Mouse (Mus musculus) hindbrain, embryonic 10.5 days (tissue): ENCODE results near the gene Gtf3c6. TPM values are rescaled to one million over a fixed set of nuclear protein-coding genes. Genes with fewer than 3 reads are reported as not detected.
A peak's percentile ranks its signal among the peaks of the same experiment; 100 is the strongest.

Source experiments
- DNase-seq: peaks from one replicate; pipeline ENCODE4 v3.0.0-alpha.2; 2017; ENCODE audit warnings: low spot score
- H3K27ac ChIP-seq: fragments of 300-500 bp; sonication (generic); 2 replicates; pipeline ENCODE4 v1.5.1; 2016; ENCODE audit warnings: mild to moderate bottlenecking, moderate library complexity
- H3K27me3 ChIP-seq: fragments of 300-500 bp; sonication (generic); 2 replicates; pipeline ENCODE4 v1.6.1; 2016; ENCODE audit warnings: mild to moderate bottlenecking; ENCODE audit not compliant: poor library complexity, insufficient read depth, severe bottlenecking
- H3K36me3 ChIP-seq: fragments of 300-500 bp; sonication (generic); 2 replicates; pipeline ENCODE4 v1.6.1; 2016; ENCODE audit warnings: mild to moderate bottlenecking, moderate library complexity
- H3K4me1 ChIP-seq: fragments of 300-500 bp; sonication (generic); replicated peaks from 2 replicates; pipeline ENCODE4 v1.6.1; 2016; ENCODE audit warnings: mild to moderate bottlenecking
- H3K4me3 ChIP-seq: fragments of 300-500 bp; sonication (generic); 2 replicates; pipeline ENCODE4 v1.5.1; 2016; ENCODE audit warnings: mild to moderate bottlenecking, moderate library complexity
- H3K9me3 ChIP-seq: fragments of 300-500 bp; sonication (generic); 2 replicates; pipeline ENCODE4 v1.6.1; 2016; ENCODE audit warnings: mild to moderate bottlenecking, moderate library complexity
- WGBS: fragments of 180-500 bp; shearing (Covaris S2); methylation state at CpG from one replicate; pipeline ENCODE4 v1.1.7; 2016; 5-methylcytosine and 5-hydroxymethylcytosine counted together
- polyA plus RNA-seq: library from polyadenylated mRNA; unstranded; fragments of >200 nt; fragmentation: Nextera tagmentation; extraction: Ambion mirVana; gene quantifications from 2 replicates; pipeline ENCODE4 v1.2.1, GENCODE M21; 2016

The Gtf3c6 gene
- polyA plus RNA-seq, 1 experiment from 2014 or later: 140 TPM

DNA sequence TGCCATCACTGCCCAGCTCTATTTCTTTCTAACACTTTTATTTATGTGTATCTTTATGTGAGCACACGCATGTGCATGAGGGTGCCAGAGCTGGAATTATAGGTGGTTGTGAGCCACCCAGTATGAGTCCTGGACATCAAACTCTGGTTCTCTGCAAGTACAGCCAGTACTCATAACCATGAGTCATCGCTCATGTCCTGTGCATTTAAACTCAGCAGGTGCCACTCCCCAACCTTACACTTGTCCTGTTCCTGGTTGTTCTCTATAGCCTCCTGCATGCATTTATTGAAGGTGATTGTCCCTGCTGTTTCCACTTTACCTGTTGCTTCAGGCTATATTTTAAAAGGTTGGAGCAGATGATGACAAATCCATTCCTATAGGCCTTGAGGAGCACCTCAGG is 23.7 kb upstream of the Gtf3c6 start:
- Histone ChIP-seq H3K4me1 (no peaks in the 10 kb centered on the region), H3K27ac (no peak overlapping the region), H3K36me3 (peaks cover 29% of the 10 kb centered on the region), H3K4me3 (no peak overlapping the region), H3K27me3 (no peaks in the 10 kb centered on the region), H3K9me3 (no peaks in the 10 kb centered on the region)
- no peak for DNase-seq
- WGBS: 89% methylated on average over 2 of the region's 2 CpGs

DNA sequence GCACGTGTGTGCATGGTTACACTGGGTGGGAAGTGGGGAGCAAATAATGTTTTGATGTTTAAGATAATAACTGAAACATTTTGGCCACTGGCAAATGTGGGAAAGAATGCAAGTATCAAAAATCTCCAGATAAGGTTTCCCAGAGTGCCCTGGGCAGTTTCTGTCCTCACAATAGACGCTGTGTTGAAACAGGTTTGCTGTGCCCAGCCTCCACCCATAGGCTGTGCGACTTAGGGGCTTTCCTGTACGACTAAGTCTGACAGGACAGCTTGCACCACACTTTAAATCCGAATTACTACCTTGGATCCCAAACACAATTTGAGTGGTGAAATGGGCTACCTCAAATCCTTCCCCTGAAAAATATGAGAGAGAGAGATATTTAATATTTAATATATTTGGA is 20.4 kb upstream of the Gtf3c6 start:
- Histone ChIP-seq H3K4me3 (no peak overlapping the region), H3K36me3 (peaks cover 4% of the 10 kb centered on the region), H3K4me1 (no peaks in the 10 kb centered on the region), H3K9me3 (no peaks in the 10 kb centered on the region), H3K27ac (no peak overlapping the region), H3K27me3 (no peaks in the 10 kb centered on the region)
- DNase-seq: no peak
- WGBS: 73% methylated on average over 5 of the region's 5 CpGs

DNA sequence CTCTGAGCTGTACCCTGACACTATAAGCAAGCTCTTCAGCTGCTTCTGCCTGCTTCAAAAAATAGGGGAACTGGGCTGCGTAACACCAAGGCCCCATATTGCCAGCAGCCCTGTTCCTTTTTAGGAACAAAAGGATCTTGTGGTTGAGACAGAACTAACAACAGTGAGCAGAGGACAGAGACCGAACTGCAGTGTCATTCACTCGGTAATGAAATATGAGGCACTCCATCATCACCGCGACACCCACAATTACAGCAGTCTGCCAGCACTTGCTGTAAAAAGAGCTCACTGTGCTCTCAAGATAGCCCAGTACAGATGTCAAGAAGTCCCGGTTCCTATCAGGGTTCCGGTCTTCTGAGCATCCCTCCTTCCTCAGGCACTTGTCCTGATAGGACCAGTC is 18.1 kb upstream of the Gtf3c6 start:
- Histone ChIP-seq H3K4me1 (no peaks in the 10 kb centered on the region), H3K4me3 (no peak overlapping the region), H3K27ac (no peak overlapping the region), H3K9me3 (no peaks in the 10 kb centered on the region), H3K27me3 (no peaks in the 10 kb centered on the region), H3K36me3 (no peaks in the 10 kb centered on the region)
- DNase-seq: no peak
- WGBS: 75% methylated on average over 7 of the region's 7 CpGs

DNA sequence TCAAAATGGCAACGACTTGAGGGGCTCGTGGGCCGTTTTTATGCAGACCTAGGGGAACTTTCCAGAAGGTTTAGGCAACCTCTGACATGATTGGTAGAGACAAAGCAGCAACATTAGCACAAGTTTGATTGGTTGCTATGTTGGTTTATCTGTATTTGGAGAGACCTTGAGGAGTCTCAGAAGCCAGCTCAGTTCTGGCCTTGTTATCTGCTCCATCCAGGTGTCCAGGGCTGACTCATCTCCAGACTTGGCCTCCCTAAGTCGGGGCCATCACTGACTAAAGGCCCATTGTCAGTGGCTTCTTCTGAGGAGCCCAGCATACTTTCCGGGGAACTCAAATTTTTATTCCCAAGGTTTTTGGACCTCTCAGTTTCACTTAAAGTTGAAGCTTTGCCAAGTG is 16.0 kb upstream of the Gtf3c6 start:
- no peaks in the 10 kb centered on the region for H3K36me3 ChIP-seq
- H3K27ac ChIP-seq: no peak overlapping the region

DNA sequence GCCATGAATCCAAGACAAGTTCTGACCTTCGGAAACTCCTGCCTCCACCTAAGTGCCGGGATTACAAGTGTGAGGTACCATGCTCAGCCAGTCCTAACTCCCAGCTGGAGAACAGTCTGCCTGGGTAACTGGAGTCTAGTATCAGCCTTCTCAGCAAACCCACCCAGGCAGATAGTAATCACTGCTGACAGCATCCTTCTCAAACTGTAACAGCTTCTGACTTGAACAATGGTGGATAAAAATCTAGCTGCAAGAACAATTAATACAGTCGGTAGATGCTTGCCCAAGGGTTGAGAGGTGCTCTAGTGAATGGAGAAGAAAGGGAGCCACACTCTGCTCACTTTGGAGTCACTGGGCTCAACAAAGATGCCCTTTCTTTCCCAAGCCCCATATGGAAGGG is 13.3 kb upstream of the Gtf3c6 start:
- no peak overlapping the region for H3K4me3 ChIP-seq
- H3K4me1 ChIP-seq: no peaks in the 10 kb centered on the region
- DNase-seq: no peak
- H3K36me3 ChIP-seq: no peaks in the 10 kb centered on the region
- no peak overlapping the region for H3K27ac ChIP-seq
- 92% methylated on average over 3 of the region's 3 CpGs for WGBS
- H3K9me3 ChIP-seq: no peaks in the 10 kb centered on the region
- no peaks in the 10 kb centered on the region for H3K27me3 ChIP-seq

More for the DNA sequence above, 16.0 kb upstream of the Gtf3c6 start:
- Histone ChIP-seq H3K4me1 (no peaks in the 10 kb centered on the region), H3K27me3 (no peaks in the 10 kb centered on the region), H3K4me3 (no peak overlapping the region), H3K9me3 (no peaks in the 10 kb centered on the region)
- no peak for DNase-seq
- 85% methylated on average over 5 of the region's 5 CpGs for WGBS

DNA sequence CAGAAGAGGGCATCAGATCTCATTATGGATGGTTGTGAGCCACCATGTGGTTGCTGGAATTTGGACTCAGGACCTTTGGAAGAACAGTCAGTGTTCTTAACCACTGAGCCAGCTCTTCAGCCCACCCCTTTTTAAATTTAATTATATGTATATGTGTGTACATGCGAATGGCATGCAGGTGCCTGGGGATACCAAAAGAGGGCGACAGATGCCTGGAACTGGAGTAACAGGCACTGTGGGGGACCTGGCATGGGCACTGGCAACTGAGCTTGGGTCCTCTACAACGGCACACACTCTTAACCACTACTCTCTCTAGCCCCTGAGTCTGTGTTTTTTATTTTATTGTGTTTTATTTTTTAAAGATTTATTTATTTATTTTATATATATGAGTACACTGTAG is 7.0 kb upstream of the Gtf3c6 start:
- Histone ChIP-seq H3K36me3 (no peaks in the 10 kb centered on the region), H3K4me1 (peaks cover 5% of the 10 kb centered on the region; the same call in 1 of the 2 replicates), H3K27ac (no peak overlapping the region), H3K4me3 (no peak overlapping the region), H3K27me3 (no peaks in the 10 kb centered on the region), H3K9me3 (no peaks in the 10 kb centered on the region)
- WGBS: 84% methylated on average over 3 of the region's 3 CpGs
- DNase-seq: no peak

DNA sequence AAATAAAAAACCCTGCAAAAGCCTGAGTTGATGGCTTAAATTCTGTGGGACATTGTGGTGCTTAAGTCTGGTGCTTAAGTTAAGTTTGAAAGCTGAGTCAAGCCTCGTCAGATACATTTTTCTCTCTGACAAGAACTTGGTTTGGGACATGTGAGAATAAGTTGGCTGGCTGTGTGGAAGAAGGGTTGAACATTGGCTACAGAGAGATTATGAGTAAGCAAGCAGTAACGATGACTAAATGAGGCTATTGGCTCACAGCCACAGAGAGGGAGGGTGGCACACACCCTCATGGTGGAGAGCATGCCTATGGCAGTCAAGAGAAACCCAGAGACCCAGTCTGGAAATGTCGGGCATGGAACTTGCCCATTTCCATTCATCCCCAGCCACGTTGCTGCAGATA is 5.8 kb upstream of the Gtf3c6 start:
- H3K36me3 ChIP-seq: no peaks in the 10 kb centered on the region
- no peaks in the 10 kb centered on the region for H3K27me3 ChIP-seq
- peaks cover 15% of the 10 kb centered on the region for H3K4me1 ChIP-seq
- DNase-seq: no peak
- no peak overlapping the region for H3K27ac ChIP-seq
- 89% methylated on average over 4 of the region's 4 CpGs for WGBS
- H3K4me3 ChIP-seq: no peak overlapping the region
- no peaks in the 10 kb centered on the region for H3K9me3 ChIP-seq

DNA sequence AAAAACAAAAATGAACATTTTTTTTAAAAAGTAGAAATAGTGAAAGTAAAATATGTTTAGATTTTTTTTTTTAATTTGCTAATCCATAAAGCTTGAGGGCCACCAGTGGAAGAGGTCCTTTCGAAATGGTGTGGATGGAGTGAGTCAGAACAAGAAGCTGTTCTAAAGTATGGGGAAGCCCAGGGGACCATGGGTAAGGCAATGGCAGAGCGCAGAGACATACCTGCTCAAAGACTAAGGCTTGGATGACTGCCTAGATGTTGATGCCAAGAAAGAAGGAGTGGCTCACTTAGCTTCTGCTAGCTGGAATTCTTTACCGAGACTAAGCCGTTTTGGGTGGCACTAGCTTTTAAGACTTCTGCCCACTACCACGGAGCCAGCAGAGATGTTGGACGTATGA is 4.3 kb upstream of the Gtf3c6 start:
- WGBS: 92% methylated on average over 6 of the region's 6 CpGs
- H3K4me1 ChIP-seq: peaks cover 15% of the 10 kb centered on the region
- no peaks in the 10 kb centered on the region for H3K27me3 ChIP-seq
- no peak overlapping the region for H3K27ac ChIP-seq
- no peak for DNase-seq
- H3K4me3 ChIP-seq: no peak overlapping the region
- no peaks in the 10 kb centered on the region for H3K36me3 ChIP-seq
- no peaks in the 10 kb centered on the region for H3K9me3 ChIP-seq

DNA sequence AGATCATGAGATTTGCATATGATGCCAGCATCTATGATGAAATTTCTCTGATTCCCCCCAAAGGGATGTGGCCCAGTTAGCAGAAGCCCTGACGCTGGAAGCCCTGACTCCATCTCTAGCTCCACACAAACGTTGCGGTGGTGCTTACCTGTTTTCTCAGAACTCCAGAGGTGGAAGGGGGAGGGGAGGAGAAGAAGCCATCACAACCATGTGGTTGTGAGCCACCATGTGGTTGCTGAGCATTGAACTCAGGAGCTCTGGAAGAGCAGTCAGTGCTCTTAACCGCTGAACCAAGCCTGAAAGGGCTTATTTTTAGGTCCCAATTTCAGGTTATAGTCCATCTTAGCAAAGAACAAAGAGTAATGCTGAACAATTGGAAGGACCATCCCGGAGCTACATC is 2.4 kb upstream of the Gtf3c6 start:
- DNase-seq: no peak
- Histone ChIP-seq H3K27ac (no peak overlapping the region), H3K4me3 (no peak overlapping the region), H3K4me1 (peaks cover 22% of the 10 kb centered on the region), H3K36me3 (peaks cover 9% of the 10 kb centered on the region), H3K9me3 (no peaks in the 10 kb centered on the region), H3K27me3 (no peaks in the 10 kb centered on the region)
- WGBS: 50% methylated on average over 5 of the region's 5 CpGs

DNA sequence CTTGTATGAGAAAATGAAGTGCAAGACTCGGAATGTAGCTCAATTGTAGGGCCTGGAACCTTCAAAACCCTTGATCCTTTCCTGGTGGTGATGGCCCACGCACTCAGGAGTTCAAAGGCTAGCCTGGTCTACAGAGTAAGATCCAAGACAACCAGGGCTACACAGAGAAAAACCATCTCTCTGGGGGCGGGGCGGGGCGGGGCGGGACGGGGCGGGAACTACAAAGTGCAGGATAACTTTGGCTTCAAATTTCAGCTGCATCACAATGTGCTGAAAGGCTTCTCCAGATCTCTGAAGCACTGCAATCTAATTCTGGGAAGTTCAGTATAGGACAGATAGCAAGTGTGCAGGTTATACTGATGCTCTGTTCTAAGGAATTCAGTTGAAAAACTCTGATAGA is 1.6 kb upstream of the Gtf3c6 start:
- no peak overlapping the region for H3K4me3 ChIP-seq
- 17% methylated on average over 8 of the region's 8 CpGs for WGBS

DNA sequence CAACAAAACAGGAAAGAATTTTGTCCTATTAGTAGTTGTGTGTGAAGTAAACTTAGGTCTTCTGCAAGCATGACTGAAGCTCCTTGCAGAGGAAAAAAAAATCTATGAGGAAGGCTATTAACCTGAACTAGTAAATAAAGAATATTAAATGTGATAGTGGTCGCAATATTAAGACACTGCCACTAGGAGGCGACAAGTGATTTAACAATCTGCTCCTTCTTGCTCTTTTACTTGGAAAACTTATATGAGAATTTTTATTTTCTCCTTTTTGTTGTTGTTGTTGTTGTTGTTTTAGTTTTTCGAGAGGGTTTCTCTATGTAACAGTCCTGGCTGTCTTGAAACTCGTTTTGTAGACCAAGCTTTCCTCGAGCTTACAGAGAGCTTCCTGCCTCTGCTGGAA is 1.1 kb upstream of the Gtf3c6 start:
- peaks cover 22% of the 10 kb centered on the region for H3K4me1 ChIP-seq
- H3K9me3 ChIP-seq: no peaks in the 10 kb centered on the region
- no peaks in the 10 kb centered on the region for H3K27me3 ChIP-seq
- no peak for DNase-seq
- WGBS: 6% methylated on average over 5 of the region's 5 CpGs
- peaks cover 20% of the 10 kb centered on the region for H3K36me3 ChIP-seq
- H3K4me3 ChIP-seq: peak overlapping the region; percentile 21
- peak overlapping the region; percentile 98 for H3K27ac ChIP-seq

More for the DNA sequence above, 1.6 kb upstream of the Gtf3c6 start:
- Histone ChIP-seq H3K27me3 (no peaks in the 10 kb centered on the region), H3K27ac (0 out of 2 replicates have a peak overlapping the region, but pooled peaks have one; percentile 16), H3K9me3 (no peaks in the 10 kb centered on the region), H3K4me1 (peaks cover 22% of the 10 kb centered on the region), H3K36me3 (peaks cover 15% of the 10 kb centered on the region)
- DNase-seq: no peak

DNA sequence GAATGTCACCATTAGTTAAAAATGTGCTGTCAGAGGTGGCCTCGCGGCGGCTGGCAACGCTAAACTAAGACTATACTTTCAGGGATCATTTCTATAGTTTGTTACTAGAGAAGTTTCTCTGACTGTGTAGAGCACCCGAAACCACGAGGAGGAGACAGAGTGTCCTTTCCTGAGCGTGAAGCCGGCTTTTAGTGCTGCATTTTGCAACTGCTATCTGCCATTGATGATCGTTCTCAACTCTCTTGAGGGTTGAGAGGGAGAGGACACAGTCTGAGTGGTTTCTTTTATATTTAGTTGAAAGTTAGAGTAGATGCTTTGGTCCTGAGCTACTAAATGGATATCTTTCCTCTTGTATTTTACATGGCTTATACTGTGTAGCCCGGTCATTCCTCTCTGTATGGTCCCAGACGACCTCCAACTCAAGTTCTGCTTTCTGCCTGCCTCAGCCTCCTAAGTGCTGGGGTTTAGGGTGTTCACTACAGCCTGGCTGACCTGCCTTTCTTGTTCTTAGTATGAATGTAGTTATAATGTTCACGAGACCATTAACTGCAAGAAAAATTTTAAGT is 576 bp upstream of the Gtf3c6 start:
- H3K27ac ChIP-seq: peak overlapping the region; percentile 98
- H3K9me3 ChIP-seq: no peaks in the 10 kb centered on the region
- no peaks in the 10 kb centered on the region for H3K27me3 ChIP-seq
- H3K4me3 ChIP-seq: peak overlapping the region; percentile 80
- WGBS: 1% methylated on average over 12 of the region's 12 CpGs
- peaks cover 22% of the 10 kb centered on the region for H3K4me1 ChIP-seq
- peaks cover 24% of the 10 kb centered on the region for H3K36me3 ChIP-seq
- peak; percentile 88 for DNase-seq

DNA sequence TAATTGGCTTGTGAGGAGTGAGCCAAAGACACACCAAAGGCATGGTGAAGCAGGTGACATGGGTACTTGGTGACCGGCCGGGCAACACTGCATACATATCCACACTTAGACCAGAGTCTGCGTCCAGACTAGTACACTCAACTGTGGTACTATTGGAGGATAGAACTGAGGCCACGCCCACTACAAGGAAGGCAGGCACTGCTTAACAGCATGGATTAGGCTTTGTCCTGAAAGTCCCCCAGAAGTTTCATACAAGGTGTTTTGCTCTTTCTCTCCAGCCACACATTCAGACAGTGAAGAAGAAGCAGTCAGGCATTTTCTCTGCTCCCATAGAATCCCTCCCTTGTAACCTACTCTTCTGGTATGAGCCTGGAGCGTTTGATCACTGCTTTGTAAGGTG is 1.2 kb downstream of the Gtf3c6 start:
- Histone ChIP-seq H3K27ac (peak overlapping the region; percentile 98), H3K4me3 (peak overlapping the region; percentile 80), H3K4me1 (peaks cover 22% of the 10 kb centered on the region), H3K9me3 (no peaks in the 10 kb centered on the region), H3K27me3 (no peaks in the 10 kb centered on the region), H3K36me3 (peaks cover 42% of the 10 kb centered on the region)
- 9% methylated on average over 5 of the region's 5 CpGs for WGBS
- DNase-seq: peak; percentile 67

DNA sequence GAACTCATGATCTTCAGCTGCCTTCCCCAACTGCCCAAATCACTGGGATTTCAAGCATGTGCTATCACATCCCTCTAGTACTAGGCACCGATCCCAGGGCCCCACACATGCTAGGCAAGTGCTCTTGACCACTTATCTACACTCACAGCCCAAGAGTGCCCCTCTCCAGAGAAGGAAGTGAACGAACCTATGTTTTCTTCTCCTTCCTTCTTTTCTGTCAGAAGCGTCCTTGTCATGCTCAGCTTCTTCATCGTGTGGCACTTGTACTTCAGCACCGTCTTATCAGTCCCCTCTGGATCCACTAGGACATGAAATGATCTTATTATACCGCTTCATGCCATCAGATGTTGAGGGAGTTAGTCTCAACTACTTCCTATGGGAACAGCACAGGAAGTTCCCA is 6.9 kb downstream of the Gtf3c6 start:
- Histone ChIP-seq H3K4me3 (no peak overlapping the region), H3K27me3 (no peaks in the 10 kb centered on the region), H3K36me3 (peaks cover 83% of the 10 kb centered on the region), H3K4me1 (peaks cover 10% of the 10 kb centered on the region), H3K9me3 (no peaks in the 10 kb centered on the region), H3K27ac (no peak overlapping the region)
- no peak for DNase-seq
- WGBS: 94% methylated on average over 6 of the region's 6 CpGs
